Mouse (Mus musculus) yolk sac, embryonic 10.5 days (tissue): Measurements from ENCODE around the gene Snx9.

ENCODE experiments used
- DNase-seq: peaks from one replicate; pipeline ENCODE4 v3.0.0-alpha.2; 2017; ENCODE audit warnings: low spot score

Snx9 gene

GRCm38 (mm10) chr17:5969246-5969645 is 128.1 kb downstream of the Snx9 start:
- no peak for DNase-seq

- DNase-seq: no peak
Measured at GRCm38 (mm10) chr17:5970298-5970821, 129.2 kb downstream of the Snx9 start.

GRCm38 (mm10) chr17:5973536-5973935 is 132.4 kb downstream of the Snx9 start:
- no peak for DNase-seq

GRCm38 (mm10) chr17:5975099-5975977 is 134.2 kb downstream of the Snx9 start:
- no peak for DNase-seq

- peak; percentile 50 for DNase-seq
Measured at GRCm38 (mm10) chr17:5976221-5977055, 135.3 kb downstream of the Snx9 start.

- DNase-seq: no peak
Measured at GRCm38 (mm10) chr17:5977056-5977920, 136.2 kb downstream of the Snx9 start.

- no peak for DNase-seq
Measured at GRCm38 (mm10) chr17:5977921-5978504, 136.9 kb downstream of the Snx9 start.

GRCm38 (mm10) chr17:5978505-5979077 is 137.5 kb downstream of the Snx9 start:
- no peak for DNase-seq

GRCm38 (mm10) chr17:5980860-5981259 is 139.7 kb downstream of the Snx9 start:
- no peak for DNase-seq
